Mouse (Mus musculus) intestine, postnatal 0 days (tissue): ENCODE measurements at regions not wholly inside any gene's neighbourhood (a gene's known extent, or its start where the extent isn't known, plus 50 kb on each side); places are given as distances from the start of the nearest gene placed in this dataset.
"Not testable (repeated sequence)": the region's sequence is repeated elsewhere in the genome, so short reads cannot be mapped to it uniquely, and the experiment has no call there.

Experiments used
- ATAC-seq: fragments of 200-750 bp; cut with Nextera tagmentation; 2 replicates; pipeline ENCODE4 v1.8.0; 2017; ENCODE audit warnings: mild to moderate bottlenecking, moderate TSS enrichment, moderate library complexity
- H3K27ac ChIP-seq: fragments of 300-500 bp; sonication (generic); 2 replicates; pipeline ENCODE4 v1.5.1; 2014; ENCODE audit warnings: mild to moderate bottlenecking, low read depth, low read length, moderate library complexity
- H3K27me3 ChIP-seq: fragments of 300-500 bp; sonication (generic); replicated peaks from 2 replicates; pipeline ENCODE4 v1.6.1; 2014; ENCODE audit warnings: low read length, mixed read lengths; ENCODE audit not compliant: control insufficient read depth, insufficient read depth
- H3K36me3 ChIP-seq: fragments of 300-500 bp; sonication (generic); 2 replicates; pipeline ENCODE4 v1.6.1; 2014; ENCODE audit warnings: mild to moderate bottlenecking, moderate library complexity; ENCODE audit not compliant: control insufficient read depth, insufficient read depth
- H3K4me1 ChIP-seq: fragments of 300-500 bp; sonication (generic); replicated peaks from 2 replicates; pipeline ENCODE4 v1.6.1; 2014; ENCODE audit warnings: antibody characterized with exemption, low read length, mixed read lengths; ENCODE audit not compliant: control insufficient read depth, insufficient read depth
- H3K4me2 ChIP-seq: fragments of 300-500 bp; sonication (generic); replicated peaks from 2 replicates; pipeline ENCODE4 v1.6.1; 2014; ENCODE audit warnings: low read depth, mild to moderate bottlenecking, moderate library complexity
- H3K4me3 ChIP-seq: fragments of 300-500 bp; sonication (generic); 2 replicates; pipeline ENCODE4 v1.5.1; 2014; ENCODE audit warnings: low read depth, low read length
- H3K9ac ChIP-seq: fragments of 300-500 bp; sonication (generic); 2 replicates; pipeline ENCODE4 v1.6.1; 2014; ENCODE audit warnings: mild to moderate bottlenecking, low read depth, low read length
- H3K9me3 ChIP-seq: fragments of 300-500 bp; sonication (generic); 2 replicates; pipeline ENCODE4 v1.6.1; 2016; ENCODE audit warnings: mixed run types; ENCODE audit not compliant: control insufficient read depth
- CTCF ChIP-seq: sonication (generic); IDR thresholded peaks from 2 replicates; pipeline ENCODE4 v1.5.1; 2016; ENCODE audit warnings: low read depth, mild to moderate bottlenecking, control low read depth, antibody characterized with exemption, moderate library complexity
- WGBS: fragments of 180-500 bp; shearing (Covaris S2); extraction: QIAGEN DNeasy Blood & Tissue Kit; methylation state at CpG from one replicate; pipeline ENCODE4 v1.1.7; 2014; 5-methylcytosine and 5-hydroxymethylcytosine counted together

DNA sequence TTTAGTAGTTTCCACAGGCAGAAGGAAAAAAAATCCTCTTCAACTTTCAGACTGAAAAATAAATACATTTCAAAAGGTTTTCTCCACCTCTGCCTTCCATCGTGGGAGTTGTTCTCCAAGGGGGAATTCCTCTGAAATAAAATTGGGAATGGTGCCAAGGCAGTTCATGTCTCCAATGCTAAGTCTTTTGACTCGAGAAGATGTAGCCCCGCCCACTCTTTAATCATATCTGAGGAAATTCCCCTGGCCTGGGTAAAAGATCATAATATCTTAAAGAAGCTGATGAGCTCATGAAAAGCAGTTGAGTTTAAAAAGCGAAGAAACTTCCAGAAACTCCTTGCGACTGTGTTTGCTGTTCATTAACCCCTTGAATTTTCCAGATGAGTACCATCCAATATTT lies 185.3 kb upstream of the Gm37988 start:
- Histone ChIP-seq H3K36me3 (no peaks in the 10 kb centered on the region), H3K4me1 (no peaks in the 10 kb centered on the region), H3K27me3 (no peaks in the 10 kb centered on the region), H3K27ac (no peak overlapping the region), H3K9me3 (no peaks in the 10 kb centered on the region), H3K9ac (no peak overlapping the region), H3K4me3 (no peak overlapping the region), H3K4me2 (no peak overlapping the region)
- no peak for TF ChIP-seq CTCF
- WGBS = 52% methylated on average over 5 of the region's 5 CpGs
- ATAC-seq = no peak

DNA sequence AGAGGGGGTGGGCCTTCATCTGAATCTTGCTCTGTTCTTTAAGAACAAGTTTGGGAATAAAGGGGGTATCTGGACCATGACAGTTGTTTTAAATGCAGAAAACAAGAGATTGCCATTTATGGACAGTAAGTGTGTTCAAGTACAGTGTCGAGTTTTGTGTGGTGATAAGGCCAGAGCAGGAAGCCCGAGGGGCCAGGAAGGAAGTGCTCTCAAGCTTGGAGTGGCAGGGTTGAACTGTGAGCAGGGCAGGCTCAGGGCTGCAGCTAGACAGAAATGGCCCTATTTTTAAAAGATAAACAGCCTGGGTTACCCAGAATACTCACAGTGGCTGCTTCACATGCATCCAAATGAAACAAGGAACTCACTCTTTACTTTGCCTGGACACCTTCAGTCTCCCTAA lies 184.4 kb upstream of the Gm37988 start:
- Histone ChIP-seq H3K36me3 (no peaks in the 10 kb centered on the region), H3K9ac (no peak overlapping the region), H3K9me3 (no peaks in the 10 kb centered on the region), H3K27ac (no peak overlapping the region), H3K4me1 (no peaks in the 10 kb centered on the region), H3K4me2 (no peak overlapping the region), H3K4me3 (no peak overlapping the region), H3K27me3 (no peaks in the 10 kb centered on the region)
- no peak for ATAC-seq
- 51% methylated on average over 2 of the region's 2 CpGs for WGBS
- TF ChIP-seq CTCF = no peak

DNA sequence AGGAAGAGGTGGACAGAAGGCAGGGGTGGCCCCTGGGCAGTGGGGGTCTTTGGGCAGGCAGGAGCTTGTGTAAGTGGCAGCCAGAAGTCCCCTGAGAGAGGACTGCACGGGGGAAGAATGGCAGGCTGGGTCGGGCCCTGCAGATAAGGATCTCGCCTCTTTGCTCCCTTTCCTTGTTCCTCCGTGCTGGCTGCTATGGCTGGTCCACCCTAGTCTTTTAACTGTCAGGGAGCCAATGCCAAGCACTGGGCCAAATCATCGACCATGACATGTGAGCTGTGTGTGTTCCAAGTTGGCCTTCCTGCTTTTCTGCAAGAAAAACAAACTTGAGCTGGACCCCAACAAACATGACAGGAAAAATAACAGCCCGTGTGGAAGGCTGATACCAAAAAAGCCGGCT lies 153.8 kb upstream of the Gm37988 start:
- no peak overlapping the region for H3K4me2 ChIP-seq
- H3K4me3 ChIP-seq = no peak overlapping the region
- no peaks in the 10 kb centered on the region for H3K9me3 ChIP-seq
- no peak for TF ChIP-seq CTCF
- no peaks in the 10 kb centered on the region for H3K4me1 ChIP-seq
- 20% methylated on average over 7 of the region's 7 CpGs for WGBS
- no peak for ATAC-seq
- H3K27me3 ChIP-seq = no peaks in the 10 kb centered on the region
- no peak overlapping the region for H3K27ac ChIP-seq
- no peaks in the 10 kb centered on the region for H3K36me3 ChIP-seq
- H3K9ac ChIP-seq = no peak overlapping the region

DNA sequence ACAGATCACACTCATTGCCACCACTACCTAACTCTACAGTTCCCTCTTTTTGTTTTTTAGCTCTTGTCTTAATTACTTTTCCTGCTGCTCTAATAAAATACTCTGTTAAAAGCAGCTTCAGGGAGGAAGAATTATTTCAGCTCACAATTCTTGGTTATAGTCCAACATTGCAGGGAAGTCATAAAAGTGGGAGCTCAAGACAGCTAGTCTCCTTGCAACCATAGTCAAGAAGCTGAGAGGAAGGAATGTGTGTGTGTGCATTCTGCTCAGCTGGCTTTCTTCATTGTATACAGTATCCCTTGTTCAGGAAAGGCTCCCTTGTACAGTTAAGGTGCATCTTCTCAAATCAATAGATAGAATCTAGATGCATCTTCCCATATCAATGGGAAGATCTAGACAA lies 152.4 kb upstream of the Gm37988 start:
- Histone ChIP-seq H3K4me3 (no peak overlapping the region), H3K27me3 (no peaks in the 10 kb centered on the region), H3K27ac (no peak overlapping the region), H3K9me3 (no peaks in the 10 kb centered on the region), H3K36me3 (no peaks in the 10 kb centered on the region), H3K4me2 (no peak overlapping the region), H3K9ac (no peak overlapping the region), H3K4me1 (no peaks in the 10 kb centered on the region)
- no peak for TF ChIP-seq CTCF
- ATAC-seq = no peak

DNA sequence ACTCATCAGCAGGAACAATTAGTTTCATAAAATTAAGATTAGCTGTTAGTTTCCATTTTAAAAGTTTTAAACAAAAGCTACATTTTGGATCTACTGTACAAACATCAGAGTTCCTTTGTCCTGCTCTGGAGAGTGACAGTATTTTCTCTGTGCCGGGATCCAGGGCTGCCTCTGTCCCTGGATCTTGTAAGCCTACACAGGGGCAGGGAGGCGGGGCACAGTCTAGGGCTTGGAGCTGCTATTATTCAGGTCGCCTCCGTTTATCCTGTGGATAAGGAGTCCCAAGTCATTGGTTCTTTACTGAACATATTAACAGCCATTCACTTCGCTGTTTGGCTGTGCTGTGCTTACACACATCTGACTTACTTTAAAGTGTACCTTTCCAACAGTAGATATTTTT lies 150.8 kb upstream of the Gm37988 start:
- no peaks in the 10 kb centered on the region for H3K9me3 ChIP-seq
- TF ChIP-seq CTCF = no peak
- 40% methylated on average over 5 of the region's 5 CpGs for WGBS

DNA sequence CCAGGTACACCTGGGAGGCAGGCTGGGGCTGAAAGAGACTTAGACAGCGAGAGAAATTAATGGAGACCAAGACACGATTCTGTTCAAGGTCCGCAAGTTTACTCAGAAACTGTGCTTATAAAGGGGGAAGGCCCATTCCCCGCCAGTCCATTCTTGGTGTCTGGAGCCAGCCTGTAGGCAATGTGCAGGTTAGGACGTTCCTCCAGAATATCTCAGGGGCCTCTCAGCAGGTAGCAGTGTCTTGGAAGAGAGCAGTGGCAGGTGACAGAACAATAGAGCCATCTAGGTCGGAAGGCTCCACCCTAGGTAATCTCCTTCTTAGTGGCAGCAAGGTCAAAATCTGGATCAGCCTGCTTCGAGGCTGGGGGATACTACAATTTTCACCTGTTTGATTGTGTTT lies 147.6 kb upstream of the Gm37988 start:
- H3K9me3 ChIP-seq, H3K27ac ChIP-seq, H3K27me3 ChIP-seq, ATAC-seq, H3K4me2 ChIP-seq, H3K36me3 ChIP-seq, H3K9ac ChIP-seq, H3K4me1 ChIP-seq, H3K4me3 ChIP-seq: not testable (repeated sequence)
- WGBS = 75% methylated on average over 7 of the region's 7 CpGs

More for the DNA sequence above, 150.8 kb upstream of the Gm37988 start:
- Histone ChIP-seq H3K9ac (no peak overlapping the region), H3K4me1 (no peaks in the 10 kb centered on the region), H3K27me3 (no peaks in the 10 kb centered on the region), H3K36me3 (no peaks in the 10 kb centered on the region), H3K27ac (no peak overlapping the region), H3K4me2 (no peak overlapping the region), H3K4me3 (no peak overlapping the region)
- ATAC-seq = no peak

DNA sequence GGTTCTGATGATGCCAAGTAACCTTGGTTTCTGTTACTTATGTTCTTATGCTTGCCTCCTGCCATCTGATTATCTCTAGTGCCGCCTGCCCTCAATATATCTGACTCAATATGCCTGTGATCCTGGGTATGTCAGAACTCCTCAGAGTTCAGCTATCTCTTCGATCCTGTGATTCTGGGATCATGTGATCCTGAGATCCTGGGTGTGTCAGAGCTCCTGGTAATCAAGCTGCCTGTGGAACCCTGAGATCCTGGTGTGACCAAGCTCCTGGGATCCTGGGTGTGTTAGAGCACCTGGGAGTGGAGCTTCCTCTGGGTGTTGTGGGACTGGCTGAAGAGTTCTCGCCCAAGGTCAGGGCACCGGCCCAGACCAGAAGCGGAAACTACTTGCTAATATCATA lies 147.1 kb upstream of the Gm37988 start:
- whole genome bisulfite sequencing = 84% methylated on average over 5 of the region's 5 CpGs
- ATAC-seq, H3K27me3 ChIP-seq, H3K27ac ChIP-seq, H3K9ac ChIP-seq, H3K4me3 ChIP-seq, H3K4me2 ChIP-seq, H3K4me1 ChIP-seq, H3K9me3 ChIP-seq, H3K36me3 ChIP-seq: not testable (repeated sequence)
